Mouse (Mus musculus) myocyte (in vitro differentiated cells): Measurements from ENCODE around the gene Arhgap23.

Experiments used
- CEBPB ChIP-seq: IDR thresholded peaks from 2 replicates; pipeline ENCODE4 v1.6.1; 2011; ENCODE audit warnings: mild to moderate bottlenecking, moderate library complexity; ENCODE audit not compliant: poor library complexity, insufficient read depth, severe bottlenecking
- E2F4 ChIP-seq: IDR thresholded peaks from one replicate; pipeline ENCODE4 v1.6.1; 2011; ENCODE audit warnings: mild to moderate bottlenecking, control low read depth, moderate library complexity; ENCODE audit not compliant: insufficient read depth
- MAX ChIP-seq: IDR thresholded peaks from one replicate; pipeline ENCODE4 v1.6.1; 2011; ENCODE audit warnings: low read depth, mild to moderate bottlenecking, control low read depth
- MYOD1 ChIP-seq, 3 experiments: IDR thresholded peaks; one replicate each; pipeline ENCODE4 v1.6.1; 2011; ENCODE audit warnings: control low read depth in 2 of 3, low read depth in 2 of 3, mild to moderate bottlenecking in 2 of 3, moderate library complexity in 1 of 3; ENCODE audit not compliant: insufficient read length in 2 of 3, control insufficient read depth in 1 of 3
- MYOG ChIP-seq, 3 experiments: IDR thresholded peaks; one replicate each; pipeline ENCODE4 v1.6.1; 2011; ENCODE audit warnings: control low read depth in 2 of 3, low read depth in 2 of 3, mild to moderate bottlenecking in 2 of 3; ENCODE audit not compliant: insufficient read length in 2 of 3, control insufficient read depth in 1 of 3, insufficient read depth in 1 of 3
- POLR2A ChIP-seq: IDR thresholded peaks from one replicate; pipeline ENCODE4 v1.6.1; 2011; ENCODE audit warnings: low read depth, mild to moderate bottlenecking, control low read depth, moderate library complexity; ENCODE audit not compliant: insufficient read length
- POLR2AphosphoS2 ChIP-seq: IDR thresholded peaks from one replicate; pipeline ENCODE4 v1.6.1; 2011; ENCODE audit warnings: low read depth, control low read depth; ENCODE audit not compliant: insufficient read length
- SRF ChIP-seq: IDR thresholded peaks from one replicate; pipeline ENCODE4 v1.6.1; 2011; ENCODE audit warnings: low read depth; ENCODE audit not compliant: control insufficient read depth, insufficient read length
- TCF3 ChIP-seq: IDR thresholded peaks from one replicate; pipeline ENCODE4 v1.6.1; 2011; ENCODE audit warnings: low read depth, control low read depth; ENCODE audit not compliant: insufficient read length
- USF1 ChIP-seq: IDR thresholded peaks from one replicate; pipeline ENCODE4 v1.6.1; 2011; ENCODE audit warnings: low read depth, mild to moderate bottlenecking, control low read depth, moderate library complexity

- TF ChIP-seq POLR2A, result peak; percentile 63
- TF ChIP-seq USF1, result no peak
- TF ChIP-seq POLR2AphosphoS2, result peak; percentile 71
- TF ChIP-seq SRF, result no peak
- TF ChIP-seq CEBPB, result peak; percentile 88
- TF ChIP-seq MYOD1 (IDR thresholded peaks at IDR 0.05; ENCODE audit: control insufficient read depth in 1 of 3, insufficient read length in 2 of 3, low read depth in 2 of 3), result peak; percentile 72 to 99 (median 94)
- no peak for TF ChIP-seq MAX
- no peak for TF ChIP-seq E2F4
- TF ChIP-seq TCF3, result peak; percentile 57
- peak; percentile 68 to 98 (median 85) for TF ChIP-seq MYOG (IDR thresholded peaks at IDR 0.05; ENCODE audit: control insufficient read depth in 1 of 3, insufficient read depth in 1 of 3, insufficient read length in 2 of 3, low read depth in 2 of 3)
Measured at GRCm38 (mm10) chr11:97401082-97401481, 14.3 kb upstream of the Arhgap23 start.
